Mouse (Mus musculus) forebrain, embryonic 12.5 days (tissue): ENCODE data around the gene Rnf227. TPM values are rescaled to one million over a fixed set of nuclear protein-coding genes. Genes with fewer than 3 reads are reported as not detected.
A peak's percentile ranks its signal among the peaks of the same experiment; 100 is the strongest.
"Not testable (repeated sequence)": the region's sequence is repeated elsewhere in the genome, so short reads cannot be mapped to it uniquely, and the experiment has no call there.

ENCODE experiments used
- ATAC-seq: fragments of 200-750 bp; cut with Nextera tagmentation; 2 replicates; pipeline ENCODE4 v1.8.0; 2017; ENCODE audit warnings: moderate TSS enrichment; ENCODE audit not compliant: low FRiP score
- H3K27ac ChIP-seq: fragments of 300-500 bp; sonication (generic); 2 replicates; pipeline ENCODE4 v1.5.1; 2016; ENCODE audit warnings: mild to moderate bottlenecking
- H3K27me3 ChIP-seq: fragments of 300-500 bp; sonication (generic); 2 replicates; pipeline ENCODE4 v1.6.1; 2016; ENCODE audit warnings: mild to moderate bottlenecking
- H3K36me3 ChIP-seq: fragments of 300-500 bp; sonication (generic); replicated peaks from 2 replicates; pipeline ENCODE4 v1.6.1; 2016; ENCODE audit warnings: mild to moderate bottlenecking
- H3K4me1 ChIP-seq: fragments of 300-500 bp; sonication (generic); 2 replicates; pipeline ENCODE4 v1.6.1; 2016
- H3K4me2 ChIP-seq: fragments of 300-500 bp; sonication (generic); 2 replicates; pipeline ENCODE4 v1.6.1; 2016; ENCODE audit warnings: mild to moderate bottlenecking, moderate library complexity
- H3K4me3 ChIP-seq: fragments of 300-500 bp; sonication (generic); replicated peaks from 2 replicates; pipeline ENCODE4 v1.5.1; 2016; ENCODE audit warnings: mild to moderate bottlenecking
- H3K9ac ChIP-seq: fragments of 300-500 bp; sonication (generic); 2 replicates; pipeline ENCODE4 v1.6.1; 2016; ENCODE audit warnings: mild to moderate bottlenecking
- H3K9me3 ChIP-seq: fragments of 300-500 bp; sonication (generic); 2 replicates; pipeline ENCODE4 v1.6.1; 2016
- WGBS: fragments of 180-500 bp; shearing (Covaris S2); methylation state at CpG from one replicate; pipeline ENCODE4 v1.1.7; 2016; 5-methylcytosine and 5-hydroxymethylcytosine counted together
- polyA plus RNA-seq: library from polyadenylated mRNA; unstranded; fragments of >200 nt; fragmentation: Nextera tagmentation; extraction: Ambion mirVana; gene quantifications from 2 replicates; pipeline ENCODE4 v1.2.1, GENCODE M21; 2016

The Rnf227 gene
- 44.8 and 46.3 TPM in 2 replicates for polyA plus RNA-seq

DNA sequence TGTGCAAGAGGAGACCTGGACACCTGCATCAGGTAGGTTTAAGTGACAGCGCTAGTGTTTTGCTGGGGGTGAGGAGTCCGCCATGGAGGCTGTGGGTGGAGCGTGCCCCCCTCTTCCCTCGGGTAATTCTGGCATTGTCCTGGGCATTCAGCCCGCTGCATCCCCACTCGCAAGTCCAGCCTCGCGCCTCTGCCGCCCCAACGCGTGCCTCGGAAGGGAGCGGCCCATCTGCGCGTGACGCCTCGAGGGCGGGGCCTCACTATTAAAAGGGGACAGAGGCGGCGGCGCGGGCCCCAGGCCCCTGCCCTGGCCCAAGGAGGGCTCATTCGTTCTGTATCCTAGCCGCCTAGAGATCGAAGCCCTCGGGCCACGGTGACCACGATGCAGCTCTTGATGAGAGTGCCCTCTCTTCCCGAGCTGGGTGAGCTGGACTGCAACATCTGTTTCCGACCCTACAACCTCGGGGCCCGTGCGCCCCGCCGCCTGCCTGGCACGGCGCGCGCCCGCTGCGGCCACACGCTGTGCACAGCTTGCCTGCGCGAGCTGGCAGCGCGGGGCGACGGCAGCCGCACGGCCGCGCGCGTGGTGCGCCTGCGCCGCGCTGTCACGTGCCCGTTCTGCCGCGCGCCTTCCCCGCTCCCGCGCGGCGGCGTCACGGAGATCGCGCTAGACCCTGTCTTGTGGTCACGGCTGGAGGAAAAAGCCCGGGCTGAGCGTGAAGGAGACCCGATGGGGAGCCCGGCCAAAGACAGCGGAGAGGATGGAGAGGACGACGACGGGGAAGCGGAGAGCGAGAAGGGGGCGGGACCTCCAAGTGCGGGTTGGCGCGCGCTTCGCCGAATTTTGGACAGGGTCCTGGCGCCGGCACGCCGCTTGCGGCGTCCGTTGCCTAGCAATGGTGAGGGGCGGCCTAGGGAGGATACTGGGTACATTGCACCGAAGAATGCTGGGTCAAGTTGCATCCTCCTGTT lies at the start of gene Rnf227:
TSS of gene Rnf227 (plus strand) at position 301 of the 971 bp plus-strand sequence.
- peaks cover 16% of the 10 kb centered on the region for H3K4me1 ChIP-seq
- WGBS = 1% methylated on average over 99 of the region's 99 CpGs
- peak within 1 kb of the TSS; percentile 59 for H3K9ac ChIP-seq
- H3K4me2 ChIP-seq = peak within 1 kb of the TSS; percentile 79
- peak within 1 kb of the TSS; percentile 87 for H3K27ac ChIP-seq
- peaks cover 28% of the 10 kb centered on the region for H3K36me3 ChIP-seq
- peaks cover 12% of the 10 kb centered on the region for H3K27me3 ChIP-seq
- ATAC-seq = peak; percentile 88
- peak within 1 kb of the TSS; percentile 54 for H3K4me3 ChIP-seq
- 0 out of 2 replicates have a peak, but pooled peaks cover 5% of the 10 kb centered on the region for H3K9me3 ChIP-seq

DNA sequence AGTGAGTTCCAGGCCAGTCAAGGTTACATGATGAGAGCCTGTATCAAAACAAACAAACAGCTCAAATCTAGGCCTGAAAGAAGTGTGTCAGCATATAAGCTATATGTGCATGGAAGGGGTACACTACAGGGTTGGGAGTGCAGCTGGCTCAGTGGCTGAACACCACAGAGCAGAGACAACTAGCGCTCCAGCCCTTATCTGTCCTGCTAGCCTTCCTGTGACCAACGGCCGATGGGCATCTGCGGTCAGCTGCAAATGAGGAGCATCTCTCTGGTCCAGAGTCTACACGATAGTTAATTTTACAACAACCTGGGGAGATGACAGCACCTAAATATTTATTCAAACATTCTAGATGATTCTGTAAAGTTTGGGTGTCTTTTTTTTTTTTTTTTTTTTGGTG lies 49.1 kb upstream of the Rnf227 start:
- Histone ChIP-seq H3K4me2 (no peak overlapping the region), H3K4me1 (no peaks in the 10 kb centered on the region), H3K27ac (no peak overlapping the region), H3K27me3 (no peaks in the 10 kb centered on the region), H3K36me3 (0 out of 2 replicates have a peak, but pooled peaks cover 3% of the 10 kb centered on the region), H3K4me3 (no peak overlapping the region), H3K9me3 (no peaks in the 10 kb centered on the region), H3K9ac (no peak overlapping the region)
- no peak for ATAC-seq
- WGBS = 96% methylated on average over 5 of the region's 5 CpGs

DNA sequence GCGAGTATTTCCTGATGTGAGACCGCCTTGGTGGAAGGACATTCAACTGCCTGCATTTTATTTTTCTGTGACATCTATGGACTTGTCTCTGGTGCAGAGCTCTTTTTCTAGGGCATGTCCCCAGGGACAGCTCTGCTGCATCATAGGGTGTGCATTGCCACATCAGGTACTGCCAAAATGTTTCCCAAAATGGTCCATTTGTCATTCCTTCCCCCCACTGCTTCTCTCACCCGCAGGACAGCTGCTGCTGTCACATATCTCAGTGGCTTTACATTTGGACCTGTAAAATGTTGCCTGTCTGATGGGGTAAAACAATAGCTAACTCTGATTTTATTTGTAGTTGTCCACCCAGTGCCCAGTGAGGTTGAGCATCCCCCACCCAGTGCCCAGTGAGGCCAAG lies 45.0 kb upstream of the Rnf227 start:
- no peak overlapping the region for H3K4me3 ChIP-seq
- no peak for ATAC-seq

DNA sequence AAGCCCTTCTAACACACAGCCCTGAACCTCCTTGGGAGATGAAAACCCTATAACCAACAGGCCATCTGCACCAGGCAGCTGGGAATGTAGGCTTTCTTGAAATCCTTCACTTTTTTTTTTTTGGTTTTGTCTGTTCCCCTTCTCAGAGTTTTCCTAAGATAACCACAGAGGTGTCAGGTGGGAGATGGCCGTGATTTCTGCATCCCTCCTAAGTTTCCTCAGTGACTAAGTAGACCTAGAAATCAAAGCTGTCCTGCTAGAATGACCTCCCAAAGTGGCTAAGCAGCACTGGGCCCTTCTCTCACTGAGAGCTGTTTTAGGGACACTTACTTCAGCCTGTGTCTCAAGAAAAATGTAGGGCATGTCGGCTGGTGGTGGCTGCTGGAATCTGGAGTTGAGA lies 42.5 kb upstream of the Rnf227 start:
- H3K9ac ChIP-seq = no peak overlapping the region
- ATAC-seq = no peak
- no peak overlapping the region for H3K4me2 ChIP-seq
- no peaks in the 10 kb centered on the region for H3K27me3 ChIP-seq
- no peak overlapping the region for H3K27ac ChIP-seq
- no peaks in the 10 kb centered on the region; the same call in 1 of the 2 replicates for H3K4me1 ChIP-seq
- H3K36me3 ChIP-seq = peaks cover 57% of the 10 kb centered on the region
- no peaks in the 10 kb centered on the region for H3K9me3 ChIP-seq
- H3K4me3 ChIP-seq = no peak overlapping the region
- 79% methylated on average over 2 of the region's 2 CpGs for whole genome bisulfite sequencing

More for the DNA sequence above, 45.0 kb upstream of the Rnf227 start:
- no peak overlapping the region for H3K4me2 ChIP-seq
- H3K9me3 ChIP-seq = no peaks in the 10 kb centered on the region
- no peak overlapping the region for H3K27ac ChIP-seq
- H3K36me3 ChIP-seq = peaks cover 35% of the 10 kb centered on the region
- H3K9ac ChIP-seq = no peak overlapping the region
- no peaks in the 10 kb centered on the region for H3K27me3 ChIP-seq
- 95% methylated on average over 3 of the region's 3 CpGs for WGBS
- H3K4me1 ChIP-seq = no peaks in the 10 kb centered on the region; the same call in 1 of the 2 replicates

DNA sequence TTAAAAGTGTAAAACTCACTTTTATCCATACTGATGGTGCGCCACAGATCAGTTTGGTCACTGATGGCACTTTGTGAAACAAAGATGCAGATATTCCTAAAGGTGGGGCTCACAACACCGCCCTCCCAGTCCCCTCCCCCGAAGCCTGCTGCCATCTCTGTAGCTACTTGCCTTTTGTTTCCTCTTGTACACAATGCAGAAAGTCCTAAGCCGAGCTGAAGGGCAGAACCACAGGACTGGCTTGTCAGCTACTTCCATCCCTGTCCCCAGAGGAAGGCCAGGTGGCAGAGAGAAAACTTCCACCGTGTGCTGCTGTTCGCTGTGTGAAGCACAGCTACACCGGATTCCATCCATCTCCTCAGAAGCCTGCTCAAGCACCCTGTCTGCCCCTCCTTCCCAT lies 42.0 kb upstream of the Rnf227 start:
- Histone ChIP-seq H3K4me3 (no peak overlapping the region), H3K4me2 (no peak overlapping the region), H3K9me3 (no peaks in the 10 kb centered on the region), H3K9ac (no peak overlapping the region), H3K27me3 (no peaks in the 10 kb centered on the region), H3K4me1 (no peaks in the 10 kb centered on the region; the same call in 1 of the 2 replicates), H3K36me3 (peaks cover 61% of the 10 kb centered on the region), H3K27ac (no peak overlapping the region)
- ATAC-seq = no peak
- WGBS = 74% methylated on average over 7 of the region's 7 CpGs

DNA sequence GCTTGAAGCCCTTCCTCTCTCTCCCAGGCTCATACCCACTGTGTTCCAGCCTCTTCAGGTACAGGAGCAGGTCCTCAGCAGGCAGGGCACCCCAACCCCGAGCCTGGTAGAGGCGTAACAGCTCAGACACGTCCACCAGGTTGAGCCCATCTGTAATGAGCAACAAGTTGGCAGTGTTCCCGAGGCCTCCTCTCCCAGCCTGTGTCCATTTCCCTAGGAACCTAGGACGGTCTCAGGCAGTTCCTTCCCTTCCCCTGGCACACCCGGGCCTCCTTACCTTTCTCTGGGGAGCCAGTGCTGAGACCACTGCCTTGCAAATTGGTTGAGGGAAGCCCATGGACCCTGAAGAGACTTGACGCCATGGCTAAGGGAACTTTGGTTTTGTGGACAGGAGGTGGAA lies 37.4 kb upstream of the Rnf227 start:
- Histone ChIP-seq H3K27ac (no peak overlapping the region), H3K9me3 (no peaks in the 10 kb centered on the region), H3K4me2 (no peak overlapping the region), H3K36me3 (peaks cover 93% of the 10 kb centered on the region), H3K4me3 (no peak overlapping the region), H3K27me3 (no peaks in the 10 kb centered on the region), H3K4me1 (no peaks in the 10 kb centered on the region; the same call in 1 of the 2 replicates), H3K9ac (no peak overlapping the region)
- 92% methylated on average over 7 of the region's 7 CpGs for WGBS
- no peak for ATAC-seq

DNA sequence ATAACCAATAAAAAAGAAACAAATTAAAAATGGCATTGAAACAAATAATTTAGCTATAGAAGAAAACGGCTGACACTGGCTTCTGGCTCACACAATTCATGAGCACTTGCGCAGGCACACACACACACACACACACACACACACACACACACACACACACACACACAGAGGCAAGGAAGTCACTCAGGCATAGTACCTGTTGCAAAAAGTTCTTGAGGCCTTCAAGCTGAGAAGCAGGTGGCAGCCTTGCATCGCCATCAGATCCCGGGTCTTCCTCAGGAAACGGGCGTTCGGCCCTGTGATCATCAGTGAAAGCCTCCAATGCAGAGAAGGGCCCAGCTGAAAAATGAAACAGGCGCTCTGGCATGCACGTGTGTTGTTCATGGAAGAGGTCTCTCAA lies 35.0 kb upstream of the Rnf227 start:
- Histone ChIP-seq H3K4me3 (no peak overlapping the region), H3K4me1 (no peaks in the 10 kb centered on the region), H3K9ac (no peak overlapping the region), H3K27ac (no peak overlapping the region), H3K9me3 (no peaks in the 10 kb centered on the region), H3K4me2 (no peak overlapping the region), H3K36me3 (peaks cover 95% of the 10 kb centered on the region), H3K27me3 (no peaks in the 10 kb centered on the region)
- no peak for ATAC-seq
- WGBS = 91% methylated on average over 9 of the region's 9 CpGs

DNA sequence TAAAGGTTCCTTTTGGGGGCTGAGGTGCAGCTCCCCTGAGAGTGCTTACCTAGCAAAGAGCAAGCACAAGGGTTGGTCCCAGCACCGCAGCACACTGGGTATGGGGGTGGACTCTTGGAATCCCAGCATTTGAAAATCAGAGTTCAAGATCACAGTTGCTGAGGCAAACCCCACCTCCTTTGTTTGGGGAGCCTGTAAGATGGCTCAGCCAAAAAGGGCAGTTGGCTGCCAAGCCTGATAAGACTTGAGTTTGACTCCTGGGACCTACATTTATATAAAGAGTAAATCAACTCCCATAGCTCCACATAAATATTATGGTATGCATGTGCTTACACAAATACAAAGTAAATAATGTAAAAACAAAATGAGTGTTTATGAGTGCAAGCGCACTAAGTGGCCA lies 34.2 kb upstream of the Rnf227 start:
- Histone ChIP-seq H3K9ac (no peak overlapping the region), H3K9me3 (no peaks in the 10 kb centered on the region), H3K4me1 (no peaks in the 10 kb centered on the region), H3K36me3 (peaks cover 96% of the 10 kb centered on the region), H3K4me3 (no peak overlapping the region), H3K27ac (no peak overlapping the region), H3K4me2 (no peak overlapping the region), H3K27me3 (no peaks in the 10 kb centered on the region)
- 95% methylated on average over 2 of the region's 2 CpGs for WGBS
- ATAC-seq = no peak

DNA sequence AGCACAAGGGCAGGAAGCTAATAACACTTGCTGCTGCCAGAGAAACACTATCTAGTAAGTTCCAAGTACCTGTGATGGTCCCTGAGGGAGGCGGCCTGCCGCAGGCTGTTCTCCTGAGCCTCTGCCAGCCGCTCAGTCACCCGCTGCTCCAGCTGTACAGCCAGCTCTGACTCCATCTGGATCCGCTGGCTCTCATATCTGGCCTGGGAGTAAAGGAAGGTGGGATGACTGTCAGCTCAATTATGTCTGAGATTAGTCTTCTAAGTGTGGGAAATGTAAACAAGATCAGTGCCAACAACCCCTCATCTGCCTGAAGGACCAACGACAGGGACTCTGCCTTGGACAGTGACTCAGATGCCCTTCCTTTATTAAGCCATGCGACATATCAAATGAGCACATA lies 29.0 kb upstream of the Rnf227 start:
- H3K9me3 ChIP-seq = no peaks in the 10 kb centered on the region
- H3K4me3 ChIP-seq = no peak overlapping the region
- WGBS = 82% methylated on average over 7 of the region's 7 CpGs
- no peak overlapping the region for H3K4me2 ChIP-seq
- no peak overlapping the region for H3K27ac ChIP-seq
- H3K4me1 ChIP-seq = no peaks in the 10 kb centered on the region
- no peak overlapping the region for H3K9ac ChIP-seq
- H3K27me3 ChIP-seq = no peaks in the 10 kb centered on the region
- ATAC-seq = no peak
- peaks cover 90% of the 10 kb centered on the region for H3K36me3 ChIP-seq

DNA sequence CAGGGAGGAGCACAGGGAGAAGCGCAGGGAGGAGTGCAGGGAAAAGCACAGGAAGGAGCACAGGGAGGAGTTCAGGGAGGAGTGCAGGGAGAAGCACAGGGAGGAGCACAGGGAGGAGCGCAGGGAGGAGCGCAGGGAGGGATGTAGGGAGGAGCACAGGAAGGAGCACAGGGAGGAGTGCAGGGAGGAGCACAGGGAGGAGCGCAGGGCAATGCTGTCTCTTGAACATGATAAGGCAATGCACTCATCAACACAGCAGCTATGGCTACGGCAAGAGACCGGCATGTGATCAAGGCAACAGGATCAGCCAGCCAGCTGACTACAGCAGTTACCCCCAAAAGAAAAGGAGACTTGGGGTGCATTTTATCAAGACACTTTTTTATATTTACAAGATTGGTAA lies 23.9 kb upstream of the Rnf227 start:
- Histone ChIP-seq H3K27ac (no peak overlapping the region), H3K4me1 (peaks cover 4% of the 10 kb centered on the region), H3K4me3 (no peak overlapping the region), H3K36me3 (peaks cover 76% of the 10 kb centered on the region), H3K27me3 (no peaks in the 10 kb centered on the region), H3K4me2 (no peak overlapping the region), H3K9ac (no peak overlapping the region), H3K9me3 (no peaks in the 10 kb centered on the region)
- 97% methylated on average over 6 of the region's 6 CpGs for WGBS
- no peak for ATAC-seq

DNA sequence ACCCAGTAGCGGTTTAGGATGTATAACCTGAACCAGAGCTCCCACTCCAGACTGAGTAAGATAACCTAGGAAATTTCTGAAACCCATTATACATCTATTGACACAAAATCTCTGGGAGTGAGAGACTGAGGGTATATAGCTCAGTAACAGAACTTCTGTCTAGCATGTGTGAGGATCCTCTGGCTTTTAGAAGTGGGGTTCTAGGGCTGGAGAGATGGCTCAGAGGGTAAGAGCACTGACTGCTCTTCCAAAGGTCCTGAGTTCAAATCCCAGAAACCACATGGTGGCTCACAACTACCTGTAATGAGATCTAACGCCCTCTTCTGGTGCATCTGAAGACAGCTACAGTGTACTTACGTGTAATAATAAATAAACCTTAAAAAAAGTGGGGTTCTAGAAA lies 22.3 kb upstream of the Rnf227 start:
- 92% methylated on average over 3 of the region's 3 CpGs for WGBS
- not testable (repeated sequence) for H3K4me2 ChIP-seq, H3K4me3 ChIP-seq, ATAC-seq, H3K27ac ChIP-seq, H3K9me3 ChIP-seq, H3K27me3 ChIP-seq, H3K9ac ChIP-seq
- H3K36me3 ChIP-seq = peaks cover 65% of the 10 kb centered on the region
- H3K4me1 ChIP-seq = peaks cover 19% of the 10 kb centered on the region

DNA sequence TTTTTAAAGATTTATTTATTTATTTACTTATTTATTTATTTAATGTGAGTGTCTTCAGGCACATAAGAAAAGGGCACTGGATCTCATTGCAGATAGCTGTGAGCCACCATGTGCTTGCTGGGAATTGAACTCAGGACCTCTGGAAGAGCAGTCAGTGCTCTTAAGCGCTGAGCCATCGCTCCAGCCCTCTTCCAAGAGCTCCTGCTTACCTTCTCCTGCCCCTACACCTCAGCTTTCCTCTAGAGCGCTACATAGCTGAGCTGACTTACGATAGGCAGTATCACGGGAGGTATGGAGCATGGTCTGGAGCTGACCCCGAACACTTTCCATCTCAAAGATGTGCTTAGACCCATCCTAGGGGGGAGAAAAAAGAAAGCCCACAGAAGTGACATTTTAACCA lies 18.7 kb upstream of the Rnf227 start:
- Histone ChIP-seq H3K27me3 (peaks cover 3% of the 10 kb centered on the region), H3K4me3 (no peak overlapping the region), H3K9ac (peak overlapping the region; percentile 85; the same call in 1 of the 2 replicates), H3K4me2 (peak overlapping the region; percentile 79), H3K27ac (0 out of 2 replicates have a peak overlapping the region, but pooled peaks have one; percentile 1), H3K4me1 (peaks cover 43% of the 10 kb centered on the region), H3K36me3 (peaks cover 36% of the 10 kb centered on the region), H3K9me3 (no peaks in the 10 kb centered on the region)
- ATAC-seq = no peak
- 96% methylated on average over 6 of the region's 6 CpGs for WGBS
